Mouse (Mus musculus) mesoderm, embryonic 11.5 days (tissue): ENCODE measurements around the gene Colca2.

ENCODE experiments used
- DNase-seq: peaks from one replicate; pipeline ENCODE4 v3.0.0-alpha.2; 2012; ENCODE audit warnings: low read depth, low spot score

The Colca2 gene

GRCm38 (mm10) chr9:51278500-51279381, at the start of gene Colca2:
TSS of gene Colca2 (minus strand) at chr9:51278569.
- DNase-seq, result peak; percentile 85

GRCm38 (mm10) chr9:51327555-51327903, 49.2 kb upstream of the Colca2 start:
- DNase-seq, result no peak

GRCm38 (mm10) chr9:51326619-51327554, 48.5 kb upstream of the Colca2 start:
- DNase-seq, result no peak

GRCm38 (mm10) chr9:51324406-51325065, 46.2 kb upstream of the Colca2 start:
- DNase-seq, result no peak

- no peak for DNase-seq
These were observed 41.7 kb upstream of the Colca2 start for GRCm38 (mm10) chr9:51320096-51320495.

- DNase-seq, result no peak
These were observed 39.9 kb upstream of the Colca2 start for GRCm38 (mm10) chr9:51318246-51318645.

GRCm38 (mm10) chr9:51317322-51317721, 39.0 kb upstream of the Colca2 start:
- no peak for DNase-seq

- no peak for DNase-seq
These were observed 37.2 kb upstream of the Colca2 start for GRCm38 (mm10) chr9:51315402-51316063.

GRCm38 (mm10) chr9:51312554-51313317, 34.4 kb upstream of the Colca2 start:
- DNase-seq, result no peak

GRCm38 (mm10) chr9:51310515-51310914, 32.1 kb upstream of the Colca2 start:
- DNase-seq, result no peak

GRCm38 (mm10) chr9:51306351-51306750, 28.0 kb upstream of the Colca2 start:
- no peak for DNase-seq

- no peak for DNase-seq
These were observed 26.8 kb upstream of the Colca2 start for GRCm38 (mm10) chr9:51305146-51305545.

GRCm38 (mm10) chr9:51303980-51304379, 25.6 kb upstream of the Colca2 start:
- no peak for DNase-seq

GRCm38 (mm10) chr9:51293541-51293940, 15.2 kb upstream of the Colca2 start:
- no peak for DNase-seq

- peak; percentile 88 for DNase-seq
These were observed 14.3 kb upstream of the Colca2 start for GRCm38 (mm10) chr9:51292674-51293073.

- no peak for DNase-seq
These were observed 12.6 kb upstream of the Colca2 start for GRCm38 (mm10) chr9:51290980-51291379.

GRCm38 (mm10) chr9:51286079-51286478, 7.7 kb upstream of the Colca2 start:
- DNase-seq, result no peak

GRCm38 (mm10) chr9:51277834-51278498, 403 bp downstream of the Colca2 start:
- peak; percentile 6 for DNase-seq

GRCm38 (mm10) chr9:51274678-51275077, 3.7 kb downstream of the Colca2 start:
- no peak for DNase-seq

- no peak for DNase-seq
These were observed 4.7 kb downstream of the Colca2 start for GRCm38 (mm10) chr9:51273581-51274154.
